Mouse (Mus musculus): ENCODE results near the gene Ddx21. TPM values are rescaled to one million over a fixed set of nuclear protein-coding genes. Genes with fewer than 3 reads are reported as not detected.

The Ddx21 gene
- polyA plus RNA-seq (2014; fragmentation: Nextera tagmentation; extraction: Ambion mirVana) = 33.7 and 37.1 TPM in 2 replicates

- H3K9me3 ChIP-seq (ENCODE audit: control insufficient read depth, low read length) = no peaks in the 10 kb centered on the region
- 7% methylated on average over 53 of the region's 53 CpGs for WGBS
- H3K27ac ChIP-seq (ENCODE audit: low read depth, low read length) = peak within 1 kb of the TSS; percentile 52; the same call in 1 of the 2 replicates
- peak; percentile 97 for DNase-seq (ENCODE audit: low spot score)
- peak within 1 kb of the TSS; percentile 80 for H3K9ac ChIP-seq (ENCODE audit: low read depth, low read length)
- peak; percentile 98 for ATAC-seq (ENCODE audit: low FRiP score)
- H3K4me1 ChIP-seq (replicated peaks; ENCODE audit: control insufficient read depth, insufficient read depth, low read length) = no peaks in the 10 kb centered on the region
- H3K36me3 ChIP-seq (ENCODE audit: control insufficient read depth, insufficient read depth, low read length) = no peaks in the 10 kb centered on the region
- no peaks in the 10 kb centered on the region for H3K27me3 ChIP-seq (ENCODE audit: control insufficient read depth, insufficient read depth, low read length)
- peak within 1 kb of the TSS; percentile 85 for H3K4me2 ChIP-seq (replicated peaks; ENCODE audit: low read depth, low read length)
- peak within 1 kb of the TSS; percentile 86 for H3K4me3 ChIP-seq (ENCODE audit: low read depth, low read length)
Observed at GRCm38 (mm10) chr10:62602177-62603040, at the start of gene Ddx21. Ddx21 (minus strand) TSS chr10:62602281.

GRCm38 (mm10) chr10:62650881-62651810 lies 49.1 kb upstream of the Ddx21 start, which contains the start of gene Ddx50:
Ddx50 (minus strand) TSS chr10:62651218.
- H3K27ac ChIP-seq (ENCODE audit: low read depth, low read length) = peak within 1 kb of the TSS; percentile 90
- peak within 1 kb of the TSS; percentile 96 for H3K4me3 ChIP-seq (ENCODE audit: low read depth, low read length)
- H3K36me3 ChIP-seq (ENCODE audit: control insufficient read depth, insufficient read depth, low read length) = peaks cover 3% of the 10 kb centered on the region; the same call in 1 of the 2 replicates
- no peaks in the 10 kb centered on the region for H3K27me3 ChIP-seq (ENCODE audit: control insufficient read depth, insufficient read depth, low read length)
- DNase-seq (ENCODE audit: low spot score) (peak; percentile 99), ATAC-seq (ENCODE audit: low FRiP score) (peak; percentile 100)
- H3K4me2 ChIP-seq (replicated peaks; ENCODE audit: low read depth, low read length) = peak within 1 kb of the TSS; percentile 67
- no peaks in the 10 kb centered on the region for H3K9me3 ChIP-seq (ENCODE audit: control insufficient read depth, low read length)
- H3K9ac ChIP-seq (ENCODE audit: low read depth, low read length) = peak within 1 kb of the TSS; percentile 91
- H3K4me1 ChIP-seq (replicated peaks; ENCODE audit: control insufficient read depth, insufficient read depth, low read length) = no peaks in the 10 kb centered on the region; the same call in none of the 2 replicates
- under 1% methylated on average over 83 of the region's 89 CpGs for WGBS

GRCm38 (mm10) chr10:62650358-62650782 lies 48.3 kb upstream of the Ddx21 start:
- Histone ChIP-seq H3K9me3 (ENCODE audit: control insufficient read depth, low read length) (no peaks in the 10 kb centered on the region), H3K4me3 (ENCODE audit: low read depth, low read length) (peak overlapping the region; percentile 96), H3K27me3 (ENCODE audit: control insufficient read depth, insufficient read depth, low read length) (no peaks in the 10 kb centered on the region), H3K36me3 (ENCODE audit: control insufficient read depth, insufficient read depth, low read length) (peaks cover 3% of the 10 kb centered on the region; the same call in 1 of the 2 replicates), H3K27ac (ENCODE audit: low read depth, low read length) (peak overlapping the region; percentile 90), H3K4me2 (replicated peaks; ENCODE audit: low read depth, low read length) (peak overlapping the region; percentile 67), H3K9ac (ENCODE audit: low read depth, low read length) (peak overlapping the region; percentile 91), H3K4me1 (replicated peaks; ENCODE audit: control insufficient read depth, insufficient read depth, low read length) (no peaks in the 10 kb centered on the region; the same call in none of the 2 replicates)
- WGBS = 0% methylated on average over 17 of the region's 17 CpGs
- DNase-seq (ENCODE audit: low spot score) = no peak
- ATAC-seq (ENCODE audit: low FRiP score) = no peak

GRCm38 (mm10) chr10:62604161-62604560 lies 2.1 kb upstream of the Ddx21 start:
- Histone ChIP-seq H3K4me3 (ENCODE audit: low read depth, low read length) (no peak overlapping the region), H3K36me3 (ENCODE audit: control insufficient read depth, insufficient read depth, low read length) (no peaks in the 10 kb centered on the region), H3K4me1 (replicated peaks; ENCODE audit: control insufficient read depth, insufficient read depth, low read length) (no peaks in the 10 kb centered on the region), H3K9ac (ENCODE audit: low read depth, low read length) (no peak overlapping the region), H3K4me2 (replicated peaks; ENCODE audit: low read depth, low read length) (no peak overlapping the region), H3K27me3 (ENCODE audit: control insufficient read depth, insufficient read depth, low read length) (no peaks in the 10 kb centered on the region), H3K9me3 (ENCODE audit: control insufficient read depth, low read length) (no peaks in the 10 kb centered on the region), H3K27ac (ENCODE audit: low read depth, low read length) (no peak overlapping the region)
- DNase-seq (ENCODE audit: low spot score) (no peak), ATAC-seq (ENCODE audit: low FRiP score) (no peak)
- WGBS = 82% methylated on average over 3 of the region's 3 CpGs

- no peaks in the 10 kb centered on the region for H3K27me3 ChIP-seq (ENCODE audit: control insufficient read depth, insufficient read depth, low read length)
- 90% methylated on average over 12 of the region's 12 CpGs for WGBS
- no peak overlapping the region for H3K27ac ChIP-seq (ENCODE audit: low read depth, low read length)
- H3K9ac ChIP-seq (ENCODE audit: low read depth, low read length) = no peak overlapping the region
- H3K4me3 ChIP-seq (ENCODE audit: low read depth, low read length) = no peak overlapping the region
- H3K4me2 ChIP-seq (replicated peaks; ENCODE audit: low read depth, low read length) = no peak overlapping the region
- no peak for DNase-seq (ENCODE audit: low spot score)
- no peaks in the 10 kb centered on the region for H3K36me3 ChIP-seq (ENCODE audit: control insufficient read depth, insufficient read depth, low read length)
- no peaks in the 10 kb centered on the region for H3K4me1 ChIP-seq (replicated peaks; ENCODE audit: control insufficient read depth, insufficient read depth, low read length)
- no peaks in the 10 kb centered on the region for H3K9me3 ChIP-seq (ENCODE audit: control insufficient read depth, low read length)
- no peak for ATAC-seq (ENCODE audit: low FRiP score)
Observed at GRCm38 (mm10) chr10:62603233-62604030, 1.4 kb upstream of the Ddx21 start.

GRCm38 (mm10) chr10:62601833-62602176 lies 276 bp downstream of the Ddx21 start:
- no peaks in the 10 kb centered on the region for H3K36me3 ChIP-seq (ENCODE audit: control insufficient read depth, insufficient read depth, low read length)
- WGBS = under 1% methylated on average over 22 of the region's 23 CpGs
- no peaks in the 10 kb centered on the region for H3K27me3 ChIP-seq (ENCODE audit: control insufficient read depth, insufficient read depth, low read length)
- peak overlapping the region; percentile 80 for H3K9ac ChIP-seq (ENCODE audit: low read depth, low read length)
- H3K9me3 ChIP-seq (ENCODE audit: control insufficient read depth, low read length) = no peaks in the 10 kb centered on the region
- H3K27ac ChIP-seq (ENCODE audit: low read depth, low read length) = peak overlapping the region; percentile 52; the same call in 1 of the 2 replicates
- peak overlapping the region; percentile 67 for H3K4me2 ChIP-seq (replicated peaks; ENCODE audit: low read depth, low read length)
- peak overlapping the region; percentile 86 for H3K4me3 ChIP-seq (ENCODE audit: low read depth, low read length)
- H3K4me1 ChIP-seq (replicated peaks; ENCODE audit: control insufficient read depth, insufficient read depth, low read length) = no peaks in the 10 kb centered on the region
- ATAC-seq (ENCODE audit: low FRiP score) = peak; percentile 83
- DNase-seq (ENCODE audit: low spot score) = peak; percentile 8

GRCm38 (mm10) chr10:62601053-62601791 lies 859 bp downstream of the Ddx21 start:
- Histone ChIP-seq H3K27ac (ENCODE audit: low read depth, low read length) (no peak overlapping the region), H3K4me3 (ENCODE audit: low read depth, low read length) (peak overlapping the region; percentile 86), H3K9ac (ENCODE audit: low read depth, low read length) (peak overlapping the region; percentile 80), H3K4me2 (replicated peaks; ENCODE audit: low read depth, low read length) (peak overlapping the region; percentile 67), H3K4me1 (replicated peaks; ENCODE audit: control insufficient read depth, insufficient read depth, low read length) (no peaks in the 10 kb centered on the region), H3K9me3 (ENCODE audit: control insufficient read depth, low read length) (no peaks in the 10 kb centered on the region), H3K27me3 (ENCODE audit: control insufficient read depth, insufficient read depth, low read length) (no peaks in the 10 kb centered on the region), H3K36me3 (ENCODE audit: control insufficient read depth, insufficient read depth, low read length) (no peaks in the 10 kb centered on the region)
- ATAC-seq (ENCODE audit: low FRiP score) (no peak), DNase-seq (ENCODE audit: low spot score) (no peak)
- WGBS = 12% methylated on average over 20 of the region's 20 CpGs
